In the genomic region with DNA sequence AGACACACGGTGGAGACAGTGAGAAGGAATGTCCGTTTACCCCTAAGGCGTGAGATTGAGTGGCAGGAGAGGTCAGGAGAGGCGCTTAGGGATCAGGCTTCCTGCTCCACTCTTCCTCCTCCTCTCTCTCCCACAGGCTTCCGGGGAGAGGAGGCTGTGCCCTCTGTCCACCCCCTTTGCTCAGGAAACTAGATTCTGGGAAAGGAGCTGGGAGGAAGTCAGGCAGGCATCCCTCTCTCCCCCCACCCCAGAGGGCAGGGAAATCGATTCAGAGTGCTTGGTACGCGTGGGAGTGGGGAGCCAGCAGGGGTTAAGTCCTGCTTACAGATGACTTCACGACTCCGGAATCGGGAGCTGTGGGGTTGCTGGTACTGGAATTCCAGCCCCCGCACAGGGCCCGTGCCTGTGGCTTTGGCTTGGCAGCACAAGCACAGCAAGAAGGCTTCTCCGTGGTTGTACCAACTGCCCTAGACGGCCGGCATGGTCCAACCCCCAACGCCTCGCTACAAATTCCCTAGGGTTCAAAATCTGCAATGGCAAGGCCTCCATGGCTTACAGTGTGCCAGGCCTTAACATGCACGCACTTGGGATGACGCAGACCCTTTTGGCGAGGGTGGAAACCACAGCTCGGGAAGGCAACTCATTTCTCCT, we compare ENCODE assay signal across 8 mouse cellular contexts. TPM values are rescaled to one million over a fixed set of nuclear protein-coding genes. Genes with fewer than 3 reads are reported as not detected.
DNase-seq lines count a peak whose midpoint lies in the region; ATAC-seq and TF ChIP-seq lines count a peak whose summit lies in the region.

No protein-coding gene starts in this region.

- ATAC-seq in neural tube, embryonic 13.5 days (ENCODE audit: low read depth), result no peak
- ATAC-seq in heart, embryonic 11.5 days (replicated peaks; ENCODE audit: insufficient number of reproducible peaks, low FRiP score, low TSS enrichment), result no peak
- ATAC-seq in stomach, postnatal 0 days (ENCODE audit: low FRiP score, low TSS enrichment), result peak; percentile 10

- no peak overlapping the region for H3K4me2 ChIP-seq in neural tube, embryonic 13.5 days
- peak overlapping the region; percentile 2 for H3K4me2 ChIP-seq in heart, embryonic 11.5 days
- H3K4me2 ChIP-seq in stomach, postnatal 0 days (replicated peaks; ENCODE audit: low read depth), result peak overlapping the region; percentile 49

- DNase-seq in neural tube, embryonic 10.5 days (ENCODE audit: extremely low spot score, low spot score), result no peak
- no peak for DNase-seq in limb, embryonic 10.5 days (ENCODE audit: low spot score)
- DNase-seq in stomach, postnatal 0 days (ENCODE audit: low spot score), result peak; percentile 61
- no peak for DNase-seq in frontal cortex, postnatal 14 days (ENCODE audit: low spot score in 2 of 2)
- DNase-seq in frontal cortex, postnatal 10 days (ENCODE audit: low spot score in 2 of 2), result no peak
- DNase-seq in layer of hippocampus, adult 11-12 months (ENCODE audit: low spot score), result no peak

- 0 out of 2 replicates have a peak overlapping the region, but pooled peaks have one; percentile 17 for H3K9ac ChIP-seq in neural tube, embryonic 13.5 days
- H3K9ac ChIP-seq in heart, embryonic 11.5 days (ENCODE audit: low read depth, low read length), result peak overlapping the region; percentile 34; the same call in 1 of the 2 replicates
- H3K9ac ChIP-seq in stomach, postnatal 0 days (ENCODE audit: low read length), result peak overlapping the region; percentile 62

- H3K27ac ChIP-seq in neural tube, embryonic 13.5 days (replicated peaks), result no peak overlapping the region
- H3K27ac ChIP-seq in heart, embryonic 11.5 days (ENCODE audit: low read depth, low read length), result peak overlapping the region; percentile 30
- H3K27ac ChIP-seq in limb, embryonic 10.5 days, result peak overlapping the region; percentile 56; the same call in 1 of the 2 replicates
- peak overlapping the region; percentile 92 for H3K27ac ChIP-seq in stomach, postnatal 0 days (replicated peaks)

- 0 out of 2 replicates have a peak, but pooled peaks have one; percentile 1 for TF ChIP-seq CTCF in stomach, postnatal 0 days (IDR thresholded peaks at IDR 0.05; ENCODE audit: low read depth)

- no peak overlapping the region for H3K4me3 ChIP-seq in neural tube, embryonic 13.5 days
- H3K4me3 ChIP-seq in heart, embryonic 11.5 days (ENCODE audit: low read depth, low read length), result no peak overlapping the region
- H3K4me3 ChIP-seq in limb, embryonic 10.5 days, result no peak overlapping the region
- H3K4me3 ChIP-seq in stomach, postnatal 0 days (ENCODE audit: low read depth, low read length), result 0 out of 2 replicates have a peak overlapping the region, but pooled peaks have one; percentile 8

- no peak for TF ChIP-seq EP300 in stomach, postnatal 0 days (optimal IDR thresholded peaks at IDR 0.05)

- no peaks in the 10 kb centered on the region for H3K9me3 ChIP-seq in neural tube, embryonic 13.5 days
- H3K9me3 ChIP-seq in heart, embryonic 11.5 days (replicated peaks; ENCODE audit: control insufficient read depth, low read length), result no peaks in the 10 kb centered on the region
- H3K9me3 ChIP-seq in limb, embryonic 10.5 days (replicated peaks), result no peaks in the 10 kb centered on the region
- H3K9me3 ChIP-seq in stomach, postnatal 0 days (ENCODE audit: control insufficient read depth, low read length), result no peaks in the 10 kb centered on the region

- 38% methylated on average over 22 of the region's 22 CpGs for WGBS in neural tube, embryonic 13.5 days
- WGBS in heart, embryonic 11.5 days (ENCODE audit: insufficient replicate concordance), result 21% methylated on average over 22 of the region's 22 CpGs
- 36% methylated on average over 22 of the region's 22 CpGs for WGBS in limb, embryonic 10.5 days
- 12% methylated on average over 22 of the region's 22 CpGs for WGBS in stomach, postnatal 0 days

- H3K4me1 ChIP-seq in neural tube, embryonic 13.5 days (replicated peaks), result peaks cover 7% of the 10 kb centered on the region; the same call in 1 of the 2 replicates
- peaks cover 55% of the 10 kb centered on the region for H3K4me1 ChIP-seq in heart, embryonic 11.5 days (ENCODE audit: control insufficient read depth, insufficient read depth, low read length)
- H3K4me1 ChIP-seq in limb, embryonic 10.5 days, result peaks cover 69% of the 10 kb centered on the region
- peaks cover 39% of the 10 kb centered on the region for H3K4me1 ChIP-seq in stomach, postnatal 0 days (replicated peaks; ENCODE audit: control insufficient read depth, insufficient read depth)

- H3K27me3 ChIP-seq in neural tube, embryonic 13.5 days, result peaks cover 14% of the 10 kb centered on the region; the same call in 1 of the 2 replicates
- no peaks in the 10 kb centered on the region for H3K27me3 ChIP-seq in heart, embryonic 11.5 days (ENCODE audit: control insufficient read depth, insufficient read depth, low read length)
- H3K27me3 ChIP-seq in limb, embryonic 10.5 days (ENCODE audit: low read depth, poor library complexity, severe bottlenecking), result peaks cover 60% of the 10 kb centered on the region
- no peaks in the 10 kb centered on the region for H3K27me3 ChIP-seq in stomach, postnatal 0 days (ENCODE audit: control insufficient read depth, insufficient read depth, low read length)

- no peaks in the 10 kb centered on the region for H3K36me3 ChIP-seq in neural tube, embryonic 13.5 days
- peaks cover 8% of the 10 kb centered on the region for H3K36me3 ChIP-seq in heart, embryonic 11.5 days (ENCODE audit: control insufficient read depth, insufficient read depth, low read length)
- H3K36me3 ChIP-seq in limb, embryonic 10.5 days, result peaks cover 13% of the 10 kb centered on the region
- H3K36me3 ChIP-seq in stomach, postnatal 0 days (ENCODE audit: control insufficient read depth, insufficient read depth, low read length), result peaks cover 9% of the 10 kb centered on the region

RNA-seq across cellular contexts. Expression of a gene that starts 11.0 kb away (rescaled TPM):
- 9.4 and 12.1 TPM in 2 replicates for polyA plus RNA-seq in neural tube, embryonic 13.5 days (2015; fragmentation: Nextera tagmentation; extraction: Ambion mirVana)
- polyA plus RNA-seq in heart, embryonic 11.5 days (2014; fragmentation: Nextera tagmentation; extraction: Ambion mirVana), result 33.9 and 34.6 TPM in 2 replicates
- 22.1 and 24.2 TPM in 2 replicates for polyA plus RNA-seq in limb, embryonic 10.5 days (2016; fragmentation: Nextera tagmentation; extraction: Ambion mirVana)
- 133 and 143 TPM in 2 replicates for polyA plus RNA-seq in stomach, postnatal 0 days (2015; fragmentation: Nextera tagmentation; extraction: Ambion mirVana)

RNA-seq across cellular contexts. Expression of a gene that starts 24.1 kb away (rescaled TPM):
- 71.2 and 77.5 TPM in 2 replicates for polyA plus RNA-seq in neural tube, embryonic 13.5 days (2015; fragmentation: Nextera tagmentation; extraction: Ambion mirVana)
- polyA plus RNA-seq in heart, embryonic 11.5 days (2014; fragmentation: Nextera tagmentation; extraction: Ambion mirVana), result 37.0 and 42.3 TPM in 2 replicates
- 54.4 and 54.5 TPM in 2 replicates for polyA plus RNA-seq in limb, embryonic 10.5 days (2016; fragmentation: Nextera tagmentation; extraction: Ambion mirVana)
- 46.9 and 48.6 TPM in 2 replicates for polyA plus RNA-seq in stomach, postnatal 0 days (2015; fragmentation: Nextera tagmentation; extraction: Ambion mirVana)

RNA-seq across cellular contexts. Expression of a gene that starts 27.7 kb away (rescaled TPM):
- 7.3 and 13.2 TPM in 2 replicates for polyA plus RNA-seq in neural tube, embryonic 13.5 days (2015; fragmentation: Nextera tagmentation; extraction: Ambion mirVana)
- 0.34 and 0.77 TPM in 2 replicates for polyA plus RNA-seq in heart, embryonic 11.5 days (2014; fragmentation: Nextera tagmentation; extraction: Ambion mirVana)
- polyA plus RNA-seq in limb, embryonic 10.5 days (2016; fragmentation: Nextera tagmentation; extraction: Ambion mirVana), result 0.15 and 3.0 TPM in 2 replicates
- polyA plus RNA-seq in stomach, postnatal 0 days (2015; fragmentation: Nextera tagmentation; extraction: Ambion mirVana), result 2.0 and 3.1 TPM in 2 replicates

RNA-seq across cellular contexts. Expression of a gene that starts 28.1 kb away (rescaled TPM):
- 3.3 and 7.7 TPM in 2 replicates for polyA plus RNA-seq in neural tube, embryonic 13.5 days (2015; fragmentation: Nextera tagmentation; extraction: Ambion mirVana)
- 4.8 and 8.4 TPM in 2 replicates for polyA plus RNA-seq in heart, embryonic 11.5 days (2014; fragmentation: Nextera tagmentation; extraction: Ambion mirVana)
- polyA plus RNA-seq in limb, embryonic 10.5 days (2016; fragmentation: Nextera tagmentation; extraction: Ambion mirVana), result 2.2 and 3.2 TPM in 2 replicates
- polyA plus RNA-seq in stomach, postnatal 0 days (2015; fragmentation: Nextera tagmentation; extraction: Ambion mirVana), result 26.9 and 28.1 TPM in 2 replicates

RNA-seq across cellular contexts. Expression of a gene that starts 29.7 kb away (rescaled TPM):
- polyA plus RNA-seq in neural tube, embryonic 13.5 days (2015; fragmentation: Nextera tagmentation; extraction: Ambion mirVana), result 0.08 and 0.10 TPM in 2 replicates
- polyA plus RNA-seq in heart, embryonic 11.5 days (2014; fragmentation: Nextera tagmentation; extraction: Ambion mirVana), result 0.06 and 0.19 TPM in 2 replicates
- 0.03 TPM in 1 of 2 replicates, not detected in the other for polyA plus RNA-seq in limb, embryonic 10.5 days (2016; fragmentation: Nextera tagmentation; extraction: Ambion mirVana)
- polyA plus RNA-seq in stomach, postnatal 0 days (2015; fragmentation: Nextera tagmentation; extraction: Ambion mirVana), result 0.32 and 0.36 TPM in 2 replicates
